Mouse (Mus musculus): ENCODE measurements around the gene Irak3. TPM values are rescaled to one million over a fixed set of nuclear protein-coding genes. Genes with fewer than 3 reads are reported as not detected.

Gene Irak3
- total and polyA plus RNA-seq, 3 experiments = 0.47 TPM; not detected in 2

GRCm38 (mm10) chr10:120233655-120234367 lies 31.9 kb upstream of the Irak3 start (continued):
- TF ChIP-seq NRF1 (IDR thresholded peaks at IDR 0.05; ENCODE audit: insufficient read depth, low read depth, low read length, poor library complexity, severe bottlenecking) (no peak), MYB (IDR thresholded peaks at IDR 0.05; ENCODE audit: low read depth, low read length) (no peak), GABPA (IDR thresholded peaks at IDR 0.05; ENCODE audit: low read depth, low read length) (no peak), RCOR1 (IDR thresholded peaks at IDR 0.05; ENCODE audit: low read depth, low read length) (no peak), MXI1 (IDR thresholded peaks at IDR 0.05; ENCODE audit: low read depth, low read length) (no peak), E2F4 (IDR thresholded peaks at IDR 0.05; ENCODE audit: borderline replicate concordance, low read depth, low read length) (no peak), TAL1 (IDR thresholded peaks at IDR 0.05; ENCODE audit: low read length) (no peak), CHD2 (IDR thresholded peaks at IDR 0.05; ENCODE audit: low read length) (no peak), KAT2A (conservative IDR thresholded peaks at IDR 0.05; ENCODE audit: low read depth, low read length) (no peak), TBP (IDR thresholded peaks at IDR 0.05; ENCODE audit: low read depth, low read length) (0 out of 2 replicates have a peak, but pooled peaks have one; percentile 16), JUND (IDR thresholded peaks at IDR 0.05; ENCODE audit: low read depth, low read length) (no peak), MAX (IDR thresholded peaks at IDR 0.05; ENCODE audit: low read length) (no peak), POLR2AphosphoS5 (IDR thresholded peaks at IDR 0.05; ENCODE audit: borderline replicate concordance, low read depth, low read length) (no peak), SIN3A (IDR thresholded peaks at IDR 0.05; ENCODE audit: low read length) (no peak), MEF2A (IDR thresholded peaks at IDR 0.05; ENCODE audit: extremely low read depth, insufficient replicate concordance, low read depth, low read length, poor library complexity, severe bottlenecking) (no peak), TCF12 (IDR thresholded peaks at IDR 0.05; ENCODE audit: low read depth, low read length) (no peak)

- TF ChIP-seq CHD1 (IDR thresholded peaks at IDR 0.05; ENCODE audit: low read depth, low read length) (no peak), SMC3 (IDR thresholded peaks at IDR 0.05; ENCODE audit: low read depth, low read length) (peak; percentile 60), ZC3H11A (IDR thresholded peaks at IDR 0.05; ENCODE audit: low read depth, low read length) (no peak), CTCF (IDR thresholded peaks at IDR 0.05 in 2 of 3, conservative IDR thresholded peaks at IDR 0.05 in 1 of 3; ENCODE audit: control insufficient read depth in 1 of 3, insufficient read depth in 1 of 3, low read depth in 2 of 3, low read length in 3 of 3, poor library complexity in 1 of 3, severe bottlenecking in 1 of 3) (peak; percentile 84 to 86 (median 86)), ELF1 (IDR thresholded peaks at IDR 0.05; ENCODE audit: low read depth, low read length) (no peak), NRF1 (IDR thresholded peaks at IDR 0.05; ENCODE audit: insufficient read depth, low read depth, low read length, poor library complexity, severe bottlenecking) (no peak), NELFE (IDR thresholded peaks at IDR 0.05; ENCODE audit: low read depth, low read length) (no peak), JUND (IDR thresholded peaks at IDR 0.05; ENCODE audit: low read depth, low read length) (no peak), GATA1 (IDR thresholded peaks at IDR 0.05; ENCODE audit: low read depth, low read length) (no peak), MEF2A (IDR thresholded peaks at IDR 0.05; ENCODE audit: extremely low read depth, insufficient replicate concordance, low read depth, low read length, poor library complexity, severe bottlenecking) (no peak), RCOR1 (IDR thresholded peaks at IDR 0.05; ENCODE audit: low read depth, low read length) (no peak), ZKSCAN1 (IDR thresholded peaks at IDR 0.05; ENCODE audit: low read depth, low read length) (no peak), TCF12 (IDR thresholded peaks at IDR 0.05; ENCODE audit: low read depth, low read length) (no peak), RAD21 (IDR thresholded peaks at IDR 0.05; ENCODE audit: low read depth, low read length) (peak; percentile 18)
- Histone ChIP-seq H3K4me3 (ENCODE audit: control insufficient read depth in 1 of 2, insufficient read depth in 1 of 2, low read depth in 2 of 2, low read length in 2 of 2) (no peak overlapping the region), H3K4me1 (ENCODE audit: control insufficient read depth in 1 of 2, insufficient read depth in 2 of 2, low read length in 2 of 2) (peaks cover 0 to 14% of the 10 kb centered on the region in 2 experiments; a peak in 3 of 4 replicates), H3K9ac (ENCODE audit: control insufficient read depth, low read depth, low read length, poor library complexity, severe bottlenecking) (no peak overlapping the region), H3K79me2 (ENCODE audit: control insufficient read depth, insufficient read depth, low read length, poor library complexity) (peaks cover 25% of the 10 kb centered on the region), H3K27ac (ENCODE audit: control insufficient read depth, low read depth, low read length) (no peak overlapping the region), H3K36me3 (ENCODE audit: control insufficient read depth in 1 of 2, insufficient read depth in 2 of 2, low read length in 2 of 2) (peaks cover 13 to 20% of the 10 kb centered on the region in 2 experiments), H3K27me3 (ENCODE audit: control insufficient read depth in 1 of 2, insufficient read depth in 2 of 2, low read length in 2 of 2) (no peaks in the 10 kb centered on the region), H3K9me3 (replicated peaks; ENCODE audit: insufficient read depth, low read length) (no peaks in the 10 kb centered on the region)
- DNase-seq (ENCODE audit: low read depth, low spot score) = peak; percentile 89
Observed at GRCm38 (mm10) chr10:120231718-120232117, 29.8 kb upstream of the Irak3 start.

Measured in MEL (cell line).